Mouse (Mus musculus) frontal cortex, postnatal 36 days (tissue): ENCODE results near the gene Kantr.

Experiments
- DNase-seq, 2 experiments: peaks; one replicate each; pipeline ENCODE4 v3.0.0; 2022; ENCODE audit warnings: low spot score in 2 of 2

The Kantr gene

DNA sequence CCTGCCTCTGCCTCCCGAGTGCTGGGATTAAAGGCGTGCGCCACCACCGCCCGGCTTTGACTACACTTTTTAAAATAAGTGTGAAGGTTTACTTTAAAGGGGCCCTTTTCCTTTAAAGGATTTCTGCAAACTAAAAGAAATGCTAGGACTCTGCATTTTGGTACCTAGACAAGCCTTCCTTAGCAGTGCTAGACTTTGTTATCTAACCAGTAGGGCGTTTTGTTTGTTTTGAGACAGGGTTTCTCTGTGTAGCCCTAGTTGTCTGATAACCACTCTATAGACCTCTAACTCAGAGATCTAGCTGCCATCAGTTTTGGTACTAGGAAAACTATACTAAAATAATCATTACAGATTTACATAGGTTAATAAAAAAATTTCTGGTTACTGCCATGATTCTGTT, 47.9 kb downstream of the Kantr start:
- no peak for DNase-seq

DNA sequence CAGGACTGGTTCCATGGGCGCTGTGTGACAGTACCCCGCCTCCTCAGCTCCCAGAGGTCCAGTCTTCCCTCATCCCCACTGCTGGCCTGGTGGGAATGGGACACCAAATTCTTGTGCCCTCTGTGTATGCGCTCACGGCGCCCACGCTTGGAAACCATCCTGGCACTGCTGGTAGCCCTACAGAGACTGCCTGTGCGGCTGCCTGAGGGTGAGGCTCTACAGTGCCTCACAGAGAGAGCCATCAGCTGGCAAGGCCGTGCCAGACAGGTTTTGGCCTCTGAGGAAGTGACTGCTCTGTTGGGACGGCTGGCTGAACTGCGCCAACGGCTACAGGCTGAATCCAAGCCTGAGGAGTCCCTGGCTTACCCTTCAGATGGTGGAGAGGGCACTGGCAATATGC, 56.1 kb downstream of the Kantr start:
- DNase-seq, result no peak
